Mouse (Mus musculus): ENCODE measurements around the gene Ccr8. TPM values are rescaled to one million over a fixed set of nuclear protein-coding genes. Genes with fewer than 3 reads are reported as not detected.

Gene Ccr8
- polyA plus RNA-seq, 1 experiment from 2014 or later, result not detected

GRCm38 (mm10) chr9:120132980-120133754, 41.3 kb downstream of the Ccr8 start:
- Histone ChIP-seq H3K27me3 (no peaks in the 10 kb centered on the region), H3K4me1 (replicated peaks) (peaks cover 11% of the 10 kb centered on the region), H3K27ac (peak overlapping the region; percentile 23), H3K36me3 (peaks cover 47% of the 10 kb centered on the region), H3K4me2 (no peak overlapping the region), H3K4me3 (replicated peaks) (no peak overlapping the region), H3K9ac (replicated peaks) (no peak overlapping the region), H3K9me3 (no peaks in the 10 kb centered on the region)
- ATAC-seq (ENCODE audit: insufficient number of reproducible peaks, insufficient read depth, low FRiP score, low TSS enrichment, low read depth), result no peak
- WGBS, result 36% methylated on average over 8 of the region's 8 CpGs

- Histone ChIP-seq H3K9ac (replicated peaks) (no peak overlapping the region), H3K4me1 (replicated peaks) (peaks cover 5% of the 10 kb centered on the region)
Observed at GRCm38 (mm10) chr9:120133755-120134475, 42.0 kb downstream of the Ccr8 start.

GRCm38 (mm10) chr9:120134529-120135160, 42.7 kb downstream of the Ccr8 start:
- Histone ChIP-seq H3K36me3 (peaks cover 35% of the 10 kb centered on the region), H3K4me3 (replicated peaks) (no peak overlapping the region), H3K27ac (no peak overlapping the region), H3K4me2 (no peak overlapping the region), H3K4me1 (replicated peaks) (no peaks in the 10 kb centered on the region), H3K27me3 (no peaks in the 10 kb centered on the region), H3K9me3 (no peaks in the 10 kb centered on the region), H3K9ac (replicated peaks) (no peak overlapping the region)
- no peak; the same call in 1 of the 2 replicates for ATAC-seq (ENCODE audit: insufficient number of reproducible peaks, insufficient read depth, low FRiP score, low TSS enrichment, low read depth)
- 85% methylated on average over 13 of the region's 13 CpGs for WGBS

More at GRCm38 (mm10) chr9:120133755-120134475, 42.0 kb downstream of the Ccr8 start:
- Histone ChIP-seq H3K9me3 (no peaks in the 10 kb centered on the region), H3K4me2 (no peak overlapping the region), H3K27ac (no peak overlapping the region), H3K36me3 (peaks cover 43% of the 10 kb centered on the region), H3K27me3 (no peaks in the 10 kb centered on the region), H3K4me3 (replicated peaks) (no peak overlapping the region)
- no peak for ATAC-seq (ENCODE audit: insufficient number of reproducible peaks, insufficient read depth, low FRiP score, low TSS enrichment, low read depth)
- 46% methylated on average over 6 of the region's 6 CpGs for WGBS

GRCm38 (mm10) chr9:120135454-120135853, 43.5 kb downstream of the Ccr8 start:
- Histone ChIP-seq H3K4me1 (replicated peaks) (no peaks in the 10 kb centered on the region), H3K27me3 (no peaks in the 10 kb centered on the region), H3K4me3 (replicated peaks) (no peak overlapping the region), H3K27ac (no peak overlapping the region), H3K9ac (replicated peaks) (no peak overlapping the region), H3K4me2 (no peak overlapping the region), H3K9me3 (no peaks in the 10 kb centered on the region), H3K36me3 (peaks cover 27% of the 10 kb centered on the region)
- 91% methylated on average over 11 of the region's 11 CpGs for WGBS
- ATAC-seq (ENCODE audit: insufficient number of reproducible peaks, insufficient read depth, low FRiP score, low TSS enrichment, low read depth), result no peak

- Histone ChIP-seq H3K9me3 (no peaks in the 10 kb centered on the region), H3K36me3 (no peaks in the 10 kb centered on the region), H3K27ac (no peak overlapping the region), H3K4me3 (replicated peaks) (no peak overlapping the region), H3K9ac (replicated peaks) (no peak overlapping the region), H3K4me1 (replicated peaks) (no peaks in the 10 kb centered on the region), H3K4me2 (no peak overlapping the region), H3K27me3 (0 out of 2 replicates have a peak, but pooled peaks cover 3% of the 10 kb centered on the region)
- ATAC-seq (ENCODE audit: insufficient number of reproducible peaks, insufficient read depth, low FRiP score, low TSS enrichment, low read depth), result no peak
- WGBS, result 10% methylated on average over 4 of the region's 4 CpGs
Observed at GRCm38 (mm10) chr9:120140652-120141051, 48.7 kb downstream of the Ccr8 start.

- Histone ChIP-seq H3K9me3 (no peaks in the 10 kb centered on the region), H3K36me3 (no peaks in the 10 kb centered on the region), H3K27me3 (0 out of 2 replicates have a peak, but pooled peaks cover 3% of the 10 kb centered on the region), H3K9ac (replicated peaks) (no peak overlapping the region), H3K27ac (no peak overlapping the region), H3K4me1 (replicated peaks) (no peaks in the 10 kb centered on the region), H3K4me3 (replicated peaks) (no peak overlapping the region), H3K4me2 (no peak overlapping the region)
- ATAC-seq (ENCODE audit: insufficient number of reproducible peaks, insufficient read depth, low FRiP score, low TSS enrichment, low read depth), result no peak
- 86% methylated on average over 13 of the region's 13 CpGs for WGBS
Observed at GRCm38 (mm10) chr9:120144474-120144873, 52.6 kb downstream of the Ccr8 start.

Other genes with a start within 250 kb of the Ccr8 start
- 63.7 and 66.2 TPM in 2 replicates for gene Wdr48, start 197.2 kb upstream of the Ccr8 start, polyA plus RNA-seq (2016; fragmentation: Nextera tagmentation; extraction: Ambion mirVana)
- gene Gorasp1, start 154.5 kb upstream of the Ccr8 start, polyA plus RNA-seq (2016; fragmentation: Nextera tagmentation; extraction: Ambion mirVana), result 29.7 and 30.8 TPM in 2 replicates
- gene Ttc21a, start 154.5 kb upstream of the Ccr8 start, polyA plus RNA-seq (2016; fragmentation: Nextera tagmentation; extraction: Ambion mirVana), result 0.31 and 0.44 TPM in 2 replicates
- gene Csrnp1, start 107.5 kb upstream of the Ccr8 start, polyA plus RNA-seq (2016; fragmentation: Nextera tagmentation; extraction: Ambion mirVana), result 4.6 and 4.8 TPM in 2 replicates
- gene Xirp1, start 68.5 kb upstream of the Ccr8 start, polyA plus RNA-seq (2016; fragmentation: Nextera tagmentation; extraction: Ambion mirVana), result 0.44 and 0.59 TPM in 2 replicates
- gene Cx3cr1, start 22.2 kb upstream of the Ccr8 start, polyA plus RNA-seq (2016; fragmentation: Nextera tagmentation; extraction: Ambion mirVana), result 5.1 and 5.9 TPM in 2 replicates
- 34.1 and 37.1 TPM in 2 replicates for gene Slc25a38, start 18.3 kb downstream of the Ccr8 start, polyA plus RNA-seq (2016; fragmentation: Nextera tagmentation; extraction: Ambion mirVana)
- gene Rpsa, start 35.6 kb downstream of the Ccr8 start, polyA plus RNA-seq (2016; fragmentation: Nextera tagmentation; extraction: Ambion mirVana), result 1,149 and 1,159 TPM in 2 replicates
- gene Mobp, start 57.6 kb downstream of the Ccr8 start, polyA plus RNA-seq (2016; fragmentation: Nextera tagmentation; extraction: Ambion mirVana), result not detected in 2 replicates
- 0.38 TPM in 1 of 2 replicates, not detected in the other for gene Myrip, start 209.4 kb downstream of the Ccr8 start, polyA plus RNA-seq (2016; fragmentation: Nextera tagmentation; extraction: Ambion mirVana)

All from limb, embryonic 12.5 days (tissue).